Mouse (Mus musculus): ENCODE measurements around the gene Prss36. TPM values are rescaled to one million over a fixed set of nuclear protein-coding genes. Genes with fewer than 3 reads are reported as not detected.
"Not testable (repeated sequence)": the region's sequence is repeated elsewhere in the genome, so short reads cannot be mapped to it uniquely, and the experiment has no call there.

Gene Prss36
- polyA plus RNA-seq, 1 experiment from 2014 or later = 12.9 TPM

DNA sequence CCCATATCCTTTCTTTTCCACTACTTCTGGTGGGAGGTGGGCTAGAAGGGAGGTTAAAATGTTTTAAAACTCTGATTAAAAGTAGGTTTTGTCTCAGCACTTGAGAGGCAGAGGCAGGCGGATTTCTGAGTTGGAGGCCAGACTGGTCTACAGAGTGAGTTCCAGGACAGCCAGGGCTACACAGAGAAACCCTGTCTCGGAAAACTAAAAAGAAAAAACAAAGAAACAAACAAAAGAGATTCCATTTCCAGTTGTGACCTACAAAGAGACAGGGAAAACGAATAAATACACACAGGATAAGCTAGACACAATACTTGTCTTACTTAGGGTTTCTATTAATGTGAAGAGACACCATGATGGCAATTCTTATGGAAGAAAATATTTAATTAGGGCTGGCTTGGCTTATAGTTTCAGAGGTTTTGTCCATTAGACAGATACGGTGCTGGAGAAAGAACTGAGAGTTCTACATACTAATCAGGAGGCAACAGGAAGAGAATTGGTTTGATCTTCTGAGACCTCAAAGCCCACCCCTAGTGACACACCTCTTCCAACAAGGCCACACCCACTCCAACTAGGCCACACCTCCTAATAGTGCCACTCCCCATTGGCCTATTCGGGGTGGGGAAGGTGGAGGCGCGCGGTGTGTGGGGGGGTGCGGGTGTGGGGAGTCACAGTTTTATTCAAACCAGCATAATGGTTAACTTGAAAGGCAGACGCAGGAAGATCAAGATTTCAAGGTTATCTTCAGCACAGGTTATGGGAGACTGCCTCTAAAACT lies 48.2 kb downstream of the Prss36 start:
- Histone ChIP-seq H3K27me3 (replicated peaks; ENCODE audit: control insufficient read depth, insufficient read depth, low read length) (no peaks in the 10 kb centered on the region), H3K36me3 (ENCODE audit: control insufficient read depth, insufficient read depth, low read length) (no peaks in the 10 kb centered on the region), H3K4me2 (ENCODE audit: low read length) (no peak overlapping the region), H3K4me1 (ENCODE audit: control insufficient read depth, insufficient read depth, low read length) (peaks cover 7% of the 10 kb centered on the region), H3K9me3 (replicated peaks; ENCODE audit: control insufficient read depth, low read length) (no peaks in the 10 kb centered on the region), H3K27ac (ENCODE audit: low read depth, low read length) (no peak overlapping the region), H3K9ac (ENCODE audit: low read length) (no peak overlapping the region), H3K4me3 (ENCODE audit: low read depth, low read length) (no peak overlapping the region)
- WGBS = 39% methylated on average over 10 of the region's 10 CpGs
- ATAC-seq (no peak), DNase-seq (ENCODE audit: low spot score) (no peak)

- Histone ChIP-seq H3K4me1 (ENCODE audit: control insufficient read depth, insufficient read depth, low read length) (peaks cover 7% of the 10 kb centered on the region), H3K27ac (ENCODE audit: low read depth, low read length) (no peak overlapping the region), H3K9ac (ENCODE audit: low read length) (no peak overlapping the region), H3K4me3 (ENCODE audit: low read depth, low read length) (no peak overlapping the region), H3K27me3 (replicated peaks; ENCODE audit: control insufficient read depth, insufficient read depth, low read length) (no peaks in the 10 kb centered on the region), H3K4me2 (ENCODE audit: low read length) (no peak overlapping the region), H3K9me3 (replicated peaks; ENCODE audit: control insufficient read depth, low read length) (no peaks in the 10 kb centered on the region), H3K36me3 (ENCODE audit: control insufficient read depth, insufficient read depth, low read length) (peaks cover 4% of the 10 kb centered on the region; the same call in 1 of the 2 replicates)
- 91% methylated on average over 7 of the region's 7 CpGs for WGBS
- no peak for ATAC-seq
- no peak for DNase-seq (ENCODE audit: low spot score)
These were observed 49.0 kb downstream of the Prss36 start for GRCm38 (mm10) chr7:127897542-127897941.

DNA sequence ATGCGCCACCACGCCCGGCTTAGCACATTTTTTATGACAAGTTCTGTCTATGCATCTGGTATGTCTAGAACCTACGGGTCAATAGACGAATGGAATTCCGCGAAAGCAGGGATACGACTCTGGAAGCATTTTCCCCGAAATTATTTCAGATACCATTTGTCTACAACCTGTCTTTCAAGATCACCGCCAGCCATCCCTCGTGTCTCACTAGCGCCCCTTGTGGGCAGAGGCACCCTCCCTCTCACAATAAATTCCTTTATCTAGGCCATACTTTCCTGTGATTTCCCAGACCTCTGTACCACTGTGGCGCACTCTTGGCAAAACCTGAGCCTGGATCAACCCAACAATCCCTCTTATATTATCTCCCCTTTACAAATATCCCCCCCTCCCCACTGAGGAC lies 50.1 kb downstream of the Prss36 start:
- Histone ChIP-seq H3K9ac (ENCODE audit: low read length) (no peak overlapping the region), H3K36me3 (ENCODE audit: control insufficient read depth, insufficient read depth, low read length) (peaks cover 7% of the 10 kb centered on the region; the same call in 1 of the 2 replicates), H3K9me3 (replicated peaks; ENCODE audit: control insufficient read depth, low read length) (no peaks in the 10 kb centered on the region), H3K27ac (ENCODE audit: low read depth, low read length) (no peak overlapping the region), H3K4me3 (ENCODE audit: low read depth, low read length) (no peak overlapping the region), H3K4me2 (ENCODE audit: low read length) (no peak overlapping the region), H3K27me3 (replicated peaks; ENCODE audit: control insufficient read depth, insufficient read depth, low read length) (no peaks in the 10 kb centered on the region), H3K4me1 (ENCODE audit: control insufficient read depth, insufficient read depth, low read length) (peaks cover 7% of the 10 kb centered on the region)
- no peak for ATAC-seq
- peak; percentile 46 for DNase-seq (ENCODE audit: low spot score)
- WGBS = 67% methylated on average over 13 of the region's 13 CpGs

DNA sequence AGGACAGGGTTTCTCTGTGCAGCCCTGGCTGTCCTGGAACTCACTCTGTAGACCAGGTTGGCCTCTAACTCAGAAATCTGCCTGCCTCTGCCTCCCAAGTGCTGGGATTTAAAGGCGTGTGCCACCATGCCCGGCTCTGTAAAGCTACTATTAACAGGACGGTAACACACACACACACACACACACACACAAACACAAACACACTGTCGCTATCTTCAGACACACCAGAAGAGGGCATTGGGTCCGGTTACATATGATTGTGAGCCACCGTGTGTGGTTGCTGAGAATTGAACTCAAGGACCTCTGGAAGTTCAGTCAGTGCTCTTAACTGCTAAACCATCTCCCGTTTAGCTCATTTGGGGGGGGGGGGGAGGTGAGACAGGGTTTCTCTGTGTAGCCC lies 50.6 kb downstream of the Prss36 start:
- 73% methylated on average over 7 of the region's 7 CpGs for WGBS
- not testable (repeated sequence) for H3K36me3 ChIP-seq (ENCODE audit: control insufficient read depth, insufficient read depth, low read length); H3K9ac ChIP-seq (ENCODE audit: low read length); DNase-seq (ENCODE audit: low spot score); H3K4me1 ChIP-seq (ENCODE audit: control insufficient read depth, insufficient read depth, low read length); H3K27me3 ChIP-seq (replicated peaks; ENCODE audit: control insufficient read depth, insufficient read depth, low read length); H3K27ac ChIP-seq (ENCODE audit: low read depth, low read length); H3K9me3 ChIP-seq (replicated peaks; ENCODE audit: control insufficient read depth, low read length)
- Histone ChIP-seq H3K4me2 (ENCODE audit: low read length) (peak overlapping the region; percentile 18; the same call in 1 of the 2 replicates), H3K4me3 (ENCODE audit: low read depth, low read length) (0 out of 2 replicates have a peak overlapping the region, but pooled peaks have one; percentile 53)
- ATAC-seq = peak; percentile 6; the same call in 1 of the 2 replicates

- H3K9me3 ChIP-seq (replicated peaks; ENCODE audit: control insufficient read depth, low read length) = no peaks in the 10 kb centered on the region
- H3K4me2 ChIP-seq (ENCODE audit: low read length) = peak within 1 kb of the TSS; percentile 82
- H3K36me3 ChIP-seq (ENCODE audit: control insufficient read depth, insufficient read depth, low read length) = peaks cover 12% of the 10 kb centered on the region
- peak within 1 kb of the TSS; percentile 53 for H3K4me3 ChIP-seq (ENCODE audit: low read depth, low read length)
- DNase-seq (ENCODE audit: low spot score) = peak; percentile 98
- H3K9ac ChIP-seq (ENCODE audit: low read length) = peak within 1 kb of the TSS; percentile 67
- peak within 1 kb of the TSS; percentile 40; the same call in 1 of the 2 replicates for H3K27ac ChIP-seq (ENCODE audit: low read depth, low read length)
- under 1% methylated on average over 26 of the region's 26 CpGs for WGBS
- ATAC-seq = peak; percentile 98
- no peaks in the 10 kb centered on the region for H3K27me3 ChIP-seq (replicated peaks; ENCODE audit: control insufficient read depth, insufficient read depth, low read length)
- peaks cover 7% of the 10 kb centered on the region for H3K4me1 ChIP-seq (ENCODE audit: control insufficient read depth, insufficient read depth, low read length)
These were observed 51.1 kb downstream of the Prss36 start, which contains the start of the genes Gm21974 and Vkorc1 for GRCm38 (mm10) chr7:127895442-127895841. Gene Gm21974 (minus strand): TSS chr7:127895454. Gene Vkorc1 (minus strand): TSS chr7:127895617.

DNA sequence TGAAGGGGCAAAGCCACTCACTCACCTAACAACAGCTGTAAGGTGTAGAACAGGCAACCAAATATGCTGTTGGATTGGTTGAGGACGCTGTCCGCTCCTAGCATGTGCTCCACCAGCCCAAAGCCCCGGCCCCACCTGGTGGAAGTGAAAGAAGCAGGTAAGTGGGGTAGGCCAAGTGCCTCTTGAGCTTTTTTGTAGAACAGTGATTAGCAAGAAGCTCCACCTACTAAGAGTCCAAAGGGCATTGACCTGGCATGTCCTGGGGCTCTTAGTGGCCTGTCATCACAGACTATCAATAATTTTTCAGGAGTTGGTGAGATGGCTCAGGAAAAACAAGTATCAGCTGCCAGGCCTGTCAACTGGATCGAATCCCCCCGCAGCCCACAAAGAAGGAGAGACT lies 52.0 kb downstream of the Prss36 start:
- Histone ChIP-seq H3K27ac (ENCODE audit: low read depth, low read length) (no peak overlapping the region), H3K9me3 (replicated peaks; ENCODE audit: control insufficient read depth, low read length) (no peaks in the 10 kb centered on the region), H3K9ac (ENCODE audit: low read length) (no peak overlapping the region; the same call in 1 of the 2 replicates), H3K4me2 (ENCODE audit: low read length) (peak overlapping the region; percentile 82), H3K4me3 (ENCODE audit: low read depth, low read length) (peak overlapping the region; percentile 53), H3K36me3 (ENCODE audit: control insufficient read depth, insufficient read depth, low read length) (peaks cover 22% of the 10 kb centered on the region), H3K27me3 (replicated peaks; ENCODE audit: control insufficient read depth, insufficient read depth, low read length) (no peaks in the 10 kb centered on the region), H3K4me1 (ENCODE audit: control insufficient read depth, insufficient read depth, low read length) (peaks cover 7% of the 10 kb centered on the region)
- WGBS = 81% methylated on average over 5 of the region's 5 CpGs
- DNase-seq (ENCODE audit: low spot score) = no peak
- no peak for ATAC-seq

GRCm38 (mm10) chr7:127890798-127891197 lies 55.7 kb downstream of the Prss36 start, which contains the start of gene Prss53:
Gene Prss53 (minus strand): TSS chr7:127890970.
- 34% methylated on average over 4 of the region's 4 CpGs for WGBS
- no peak for DNase-seq (ENCODE audit: low spot score)
- peaks cover 7% of the 10 kb centered on the region for H3K4me1 ChIP-seq (ENCODE audit: control insufficient read depth, insufficient read depth, low read length)
- no peak for ATAC-seq
- no peak within 1 kb of the TSS for H3K27ac ChIP-seq (ENCODE audit: low read depth, low read length)
- no peaks in the 10 kb centered on the region for H3K27me3 ChIP-seq (replicated peaks; ENCODE audit: control insufficient read depth, insufficient read depth, low read length)
- H3K4me2 ChIP-seq (ENCODE audit: low read length) = no peak within 1 kb of the TSS
- H3K9ac ChIP-seq (ENCODE audit: low read length) = no peak within 1 kb of the TSS
- peaks cover 58% of the 10 kb centered on the region for H3K36me3 ChIP-seq (ENCODE audit: control insufficient read depth, insufficient read depth, low read length)
- H3K9me3 ChIP-seq (replicated peaks; ENCODE audit: control insufficient read depth, low read length) = no peaks in the 10 kb centered on the region
- no peak within 1 kb of the TSS for H3K4me3 ChIP-seq (ENCODE audit: low read depth, low read length)

DNA sequence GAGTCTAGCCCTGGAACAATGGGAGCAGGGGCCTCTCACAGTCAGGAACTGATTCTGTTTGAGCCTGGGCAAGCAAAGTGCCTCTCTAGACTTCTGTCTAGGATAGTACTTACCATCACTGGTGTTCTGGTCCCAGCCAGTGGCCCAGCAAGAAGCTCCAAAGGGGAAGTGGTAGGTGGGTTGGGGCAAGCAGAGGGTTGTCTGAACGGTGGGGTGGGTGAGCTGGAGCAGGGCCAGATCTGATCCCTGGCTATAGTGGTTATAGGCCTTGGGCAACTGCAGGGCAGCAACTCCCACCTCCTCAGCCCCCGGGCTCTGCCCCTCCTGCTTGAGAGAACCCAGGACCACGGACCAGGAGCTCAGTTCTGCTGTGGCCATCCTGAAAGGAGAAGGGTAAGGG lies 57.7 kb downstream of the Prss36 start:
- peaks cover 78% of the 10 kb centered on the region for H3K36me3 ChIP-seq (ENCODE audit: control insufficient read depth, insufficient read depth, low read length)
- WGBS = 73% methylated on average over 3 of the region's 3 CpGs
- no peaks in the 10 kb centered on the region for H3K27me3 ChIP-seq (replicated peaks; ENCODE audit: control insufficient read depth, insufficient read depth, low read length)
- H3K9me3 ChIP-seq (replicated peaks; ENCODE audit: control insufficient read depth, low read length) = no peaks in the 10 kb centered on the region
- peaks cover 2% of the 10 kb centered on the region; the same call in 1 of the 2 replicates for H3K4me1 ChIP-seq (ENCODE audit: control insufficient read depth, insufficient read depth, low read length)
- H3K27ac ChIP-seq (ENCODE audit: low read depth, low read length) = no peak overlapping the region
- no peak overlapping the region for H3K4me3 ChIP-seq (ENCODE audit: low read depth, low read length)
- DNase-seq (ENCODE audit: low spot score) (no peak), ATAC-seq (no peak)
- no peak overlapping the region for H3K4me2 ChIP-seq (ENCODE audit: low read length)
- H3K9ac ChIP-seq (ENCODE audit: low read length) = no peak overlapping the region

GRCm38 (mm10) chr7:127887781-127888180 lies 58.7 kb downstream of the Prss36 start:
- WGBS = 91% methylated on average over 3 of the region's 3 CpGs
- Histone ChIP-seq H3K9me3 (replicated peaks; ENCODE audit: control insufficient read depth, low read length) (no peaks in the 10 kb centered on the region), H3K4me1 (ENCODE audit: control insufficient read depth, insufficient read depth, low read length) (peaks cover 2% of the 10 kb centered on the region; the same call in 1 of the 2 replicates), H3K27ac (ENCODE audit: low read depth, low read length) (no peak overlapping the region), H3K9ac (ENCODE audit: low read length) (no peak overlapping the region), H3K4me3 (ENCODE audit: low read depth, low read length) (no peak overlapping the region), H3K36me3 (ENCODE audit: control insufficient read depth, insufficient read depth, low read length) (peaks cover 87% of the 10 kb centered on the region), H3K4me2 (ENCODE audit: low read length) (no peak overlapping the region), H3K27me3 (replicated peaks; ENCODE audit: control insufficient read depth, insufficient read depth, low read length) (no peaks in the 10 kb centered on the region)
- no peak for DNase-seq (ENCODE audit: low spot score)
- ATAC-seq = no peak

Measured in forebrain, embryonic 14.5 days (tissue).